Mouse (Mus musculus): Measurements from ENCODE around the gene Plin5.

The Plin5 gene

DNA sequence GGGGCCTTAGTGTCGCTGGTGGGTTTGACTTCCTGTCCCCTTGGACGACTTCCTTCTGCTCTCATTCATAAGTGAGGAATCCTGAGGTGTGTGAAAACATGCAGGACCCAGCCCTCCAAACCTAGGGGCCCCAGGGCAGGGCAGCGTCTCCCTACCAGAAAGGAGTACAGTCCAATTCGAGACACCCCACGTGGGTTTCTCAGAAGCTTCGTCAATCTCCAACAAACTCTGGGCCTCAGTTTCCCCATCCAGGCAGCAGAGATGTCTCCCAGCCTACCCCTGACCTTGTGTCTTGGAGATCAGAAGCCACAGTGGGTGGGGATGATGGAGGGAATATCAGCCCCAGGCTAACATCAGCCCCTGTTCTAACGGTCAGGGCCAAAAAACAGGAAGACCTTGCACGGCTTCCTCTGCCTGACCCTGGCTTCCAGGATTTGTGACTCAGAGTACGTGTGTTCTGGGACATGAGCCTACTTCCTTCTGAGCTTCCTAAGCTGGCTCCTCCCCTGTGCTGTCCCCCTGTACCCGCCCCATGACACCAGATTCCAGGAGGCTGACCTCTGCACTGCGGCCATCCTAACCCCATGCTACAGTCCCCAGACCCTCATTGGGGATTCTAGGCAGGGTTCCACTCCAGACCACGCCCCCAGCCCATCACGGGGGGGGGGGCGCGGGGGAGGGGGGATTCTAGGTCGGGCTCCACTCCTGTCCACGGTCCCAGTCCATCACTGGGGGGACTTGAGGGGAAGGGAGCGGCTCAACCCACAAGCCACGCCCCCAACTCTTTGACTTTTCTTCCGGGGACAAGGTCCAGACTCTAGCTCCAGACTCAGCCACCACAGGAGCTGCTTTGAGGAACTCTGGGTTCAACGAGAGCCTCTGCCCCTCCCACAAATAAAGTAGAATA lies 16.3 kb upstream of the Plin5 start:
- no peak for DNase-seq (ENCODE audit: low spot score)

DNA sequence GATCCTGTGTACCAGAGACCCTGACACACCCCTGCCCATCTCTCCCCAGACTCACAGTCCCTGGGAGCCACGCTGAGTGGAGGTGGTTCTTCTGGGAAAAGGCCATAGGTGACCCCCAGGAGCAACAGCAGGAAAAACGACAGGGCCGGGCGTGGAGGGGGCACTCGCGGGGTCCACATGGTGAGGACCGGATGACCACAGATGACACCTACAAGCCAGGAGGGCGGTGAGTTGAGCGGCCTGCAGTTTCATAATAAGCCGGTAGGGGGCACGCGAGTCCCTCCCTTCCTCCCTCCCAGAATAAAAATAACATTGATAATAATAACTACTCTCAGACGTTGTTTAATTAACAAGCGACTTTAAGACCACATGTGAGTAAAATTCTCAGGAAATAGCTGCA lies 15.3 kb upstream of the Plin5 start:
- DNase-seq (ENCODE audit: low spot score): peak; percentile 62

DNA sequence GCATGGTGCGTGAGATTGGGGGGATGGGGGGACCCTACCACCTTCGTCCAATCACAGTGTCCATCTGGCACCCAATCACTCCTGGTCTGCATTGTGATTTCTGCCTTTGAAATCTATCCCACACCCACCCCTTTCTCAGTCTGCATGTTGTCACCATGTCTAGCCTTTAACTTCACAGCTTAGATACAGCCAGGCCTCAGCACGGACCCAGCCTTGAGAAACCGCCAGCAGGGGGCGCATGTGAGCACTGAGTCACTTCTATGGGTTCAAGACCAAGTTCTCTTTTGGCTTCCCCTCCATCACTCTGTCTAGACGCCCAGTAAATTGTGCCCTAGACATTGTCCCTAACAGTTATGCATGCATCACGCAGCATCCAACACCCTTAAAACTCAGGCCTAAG lies 14.4 kb upstream of the Plin5 start:
- peak; percentile 64 for DNase-seq (ENCODE audit: low spot score)

DNA sequence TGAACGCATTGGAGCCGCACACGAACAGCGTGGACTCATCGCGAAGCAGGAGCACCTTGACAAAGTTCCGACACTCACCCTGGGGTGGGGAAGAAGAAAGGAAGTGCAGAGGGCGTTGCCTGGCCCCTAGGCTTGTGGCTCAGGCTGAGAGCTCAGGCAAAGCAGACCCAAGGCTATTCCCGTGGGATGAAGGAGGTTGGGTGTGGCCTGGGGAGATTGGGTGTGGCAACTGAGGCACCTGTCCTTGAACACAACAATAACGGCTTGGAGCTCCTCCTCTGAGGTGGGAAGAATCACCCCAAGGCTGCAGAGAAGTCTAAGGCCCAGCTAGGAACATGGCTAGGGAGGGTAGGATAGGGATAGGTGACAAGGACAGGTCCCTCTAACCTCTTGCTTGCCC lies 13.7 kb upstream of the Plin5 start:
- no peak for DNase-seq (ENCODE audit: low spot score)

DNA sequence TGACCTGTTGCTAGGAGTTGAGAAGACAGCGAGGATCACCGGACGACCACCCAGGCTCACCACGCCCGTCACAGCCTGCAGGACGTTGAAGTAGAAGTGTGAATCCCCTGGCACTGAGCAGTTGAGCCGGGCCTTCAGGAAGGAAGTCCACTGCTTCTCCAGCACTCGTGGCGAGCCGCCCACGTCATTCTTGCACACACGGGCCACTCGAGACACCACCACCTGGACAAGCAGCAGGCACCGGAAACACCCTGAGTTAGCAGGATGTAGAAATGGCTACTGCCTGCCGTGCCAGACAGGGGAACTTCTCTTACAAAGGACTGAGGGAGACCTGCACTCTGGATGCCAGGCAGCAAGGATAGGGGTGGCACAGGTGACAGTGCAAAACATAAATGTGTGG lies 10.8 kb upstream of the Plin5 start:
- DNase-seq (ENCODE audit: low spot score): no peak

DNA sequence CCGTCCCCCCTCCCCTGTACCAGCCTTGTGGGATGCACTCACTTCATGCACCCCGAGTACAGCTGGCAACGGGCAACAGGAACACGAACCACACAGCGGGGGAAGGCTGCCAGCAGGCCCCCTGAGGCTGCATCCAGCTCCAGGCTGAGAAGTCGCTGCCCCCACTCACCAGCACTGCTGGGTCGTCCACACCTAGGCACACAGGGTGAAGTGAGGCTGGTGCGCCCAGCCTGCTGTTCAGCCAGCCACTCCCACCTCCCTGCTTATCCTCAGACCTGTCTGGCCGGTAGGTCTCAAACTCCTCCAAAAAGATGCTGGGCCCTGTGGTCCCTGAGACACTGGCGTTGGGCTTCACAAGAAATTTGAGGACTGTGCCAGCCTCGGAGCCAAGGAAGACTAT lies 8.8 kb upstream of the Plin5 start:
- DNase-seq (ENCODE audit: low spot score): no peak

DNA sequence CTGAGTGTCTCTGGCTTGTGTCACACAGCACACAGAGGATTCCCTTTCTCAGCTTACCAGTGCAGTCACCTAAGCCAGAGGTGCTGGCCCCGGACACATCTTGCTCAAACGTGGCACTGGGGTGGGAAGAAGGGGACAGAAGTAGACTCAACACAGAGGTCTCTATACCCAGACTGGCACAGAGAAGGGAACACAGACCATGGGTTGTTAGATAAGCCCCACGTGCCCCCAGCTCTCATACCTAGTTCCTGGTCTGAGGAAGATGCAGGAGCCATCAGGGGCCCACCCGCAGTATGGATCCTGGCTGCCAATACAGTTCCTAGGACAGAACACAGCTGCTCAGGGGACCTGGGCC lies 7.9 kb upstream of the Plin5 start:
- DNase-seq (ENCODE audit: low spot score): no peak

DNA sequence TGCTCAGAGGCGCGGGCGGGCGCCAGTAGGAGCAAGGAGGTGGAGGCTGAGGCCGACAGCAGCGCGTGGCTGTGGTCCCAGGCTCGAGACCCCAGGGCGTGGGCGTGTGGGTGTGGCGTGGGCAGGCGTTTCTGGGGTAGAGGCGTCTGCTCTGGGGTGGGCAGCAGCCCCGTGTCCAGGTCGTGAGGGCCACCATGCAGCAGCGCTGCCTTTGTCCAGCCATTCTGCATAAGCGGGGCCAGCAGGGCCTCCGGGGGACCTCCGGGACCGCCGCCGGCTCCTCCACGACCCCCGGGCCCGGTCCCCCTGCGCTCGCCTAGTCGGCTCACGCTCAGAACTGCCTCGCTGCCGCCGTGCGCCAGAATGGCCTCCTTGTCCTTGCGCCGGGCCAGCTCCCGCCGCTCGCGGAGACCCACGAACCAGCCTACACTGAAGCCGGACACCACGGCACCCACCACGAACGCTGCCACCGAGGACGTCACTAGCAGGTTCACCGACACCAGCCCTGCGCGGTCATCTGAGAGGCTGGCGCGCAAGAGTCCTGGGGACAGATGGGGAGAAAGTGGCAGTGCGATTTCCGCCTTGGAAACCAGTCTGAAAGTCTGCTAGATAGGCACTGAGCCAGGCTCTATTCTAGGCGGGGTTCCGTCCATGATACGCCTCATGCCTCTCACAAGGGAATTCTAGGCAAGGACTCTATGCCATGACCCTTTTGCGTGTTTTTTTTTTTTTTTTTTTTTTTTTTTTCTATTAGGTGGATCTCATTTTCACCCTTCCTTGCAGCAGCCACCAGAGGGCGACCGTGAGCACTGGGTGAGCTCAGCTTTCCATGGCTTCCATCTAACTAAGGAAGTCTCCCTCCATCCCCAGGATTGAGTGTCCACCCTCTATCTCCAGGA lies 7.2 kb upstream of the Plin5 start:
- DNase-seq (ENCODE audit: low spot score): peak; percentile 21

DNA sequence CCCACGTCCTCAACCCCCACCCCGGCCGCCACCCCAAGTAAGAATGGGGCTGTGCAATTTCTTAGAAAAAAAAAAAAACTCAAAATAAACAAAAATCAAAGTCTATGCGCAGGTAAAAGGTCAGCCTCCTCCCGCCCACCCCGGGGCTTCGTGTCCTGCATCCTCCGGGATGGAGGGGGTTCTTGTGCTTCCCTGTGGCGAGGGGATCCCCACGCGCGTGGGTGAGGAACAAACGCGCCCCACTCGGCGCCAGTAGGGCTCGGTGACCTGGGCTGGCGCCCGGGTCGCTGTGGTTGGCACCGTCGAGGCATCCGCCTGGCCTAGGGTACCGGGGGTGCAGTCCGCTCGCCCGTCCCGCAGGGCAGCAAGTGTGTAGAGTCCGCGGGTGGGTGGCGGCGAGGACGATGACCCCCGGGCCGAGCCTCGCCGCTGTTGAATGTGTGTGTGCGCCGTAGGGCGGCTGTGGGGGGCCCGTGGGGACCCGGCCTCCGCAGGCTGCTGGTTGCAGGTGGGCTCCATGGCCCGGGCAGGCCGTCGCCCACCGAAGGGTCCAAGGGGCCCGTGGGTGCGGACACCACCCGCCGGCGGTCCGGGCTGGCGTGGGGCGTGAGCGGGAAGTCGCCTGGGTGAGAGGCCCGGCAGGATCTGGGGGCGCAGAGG lies 6.4 kb upstream of the Plin5 start:
- DNase-seq (ENCODE audit: low spot score): no peak

DNA sequence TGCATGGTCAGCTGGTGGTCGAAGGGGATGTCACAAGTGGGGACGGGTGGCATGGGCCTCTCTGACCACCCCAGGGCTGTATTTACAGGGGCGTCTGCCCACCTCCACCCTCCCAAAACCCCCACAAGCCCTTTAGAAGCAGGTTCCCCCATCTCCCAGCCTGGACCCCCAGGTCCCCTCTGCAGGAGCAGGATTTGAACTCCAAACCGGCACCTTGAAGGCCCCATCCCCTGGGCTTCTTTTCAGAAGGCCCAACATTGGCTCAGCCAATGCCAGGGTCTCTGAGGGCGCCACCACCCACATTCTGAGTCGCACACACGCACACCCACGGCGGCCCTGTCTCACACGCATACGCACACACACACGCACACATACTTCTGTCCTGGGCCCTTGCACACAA lies 5.8 kb upstream of the Plin5 start:
- DNase-seq (ENCODE audit: low spot score): no peak

DNA sequence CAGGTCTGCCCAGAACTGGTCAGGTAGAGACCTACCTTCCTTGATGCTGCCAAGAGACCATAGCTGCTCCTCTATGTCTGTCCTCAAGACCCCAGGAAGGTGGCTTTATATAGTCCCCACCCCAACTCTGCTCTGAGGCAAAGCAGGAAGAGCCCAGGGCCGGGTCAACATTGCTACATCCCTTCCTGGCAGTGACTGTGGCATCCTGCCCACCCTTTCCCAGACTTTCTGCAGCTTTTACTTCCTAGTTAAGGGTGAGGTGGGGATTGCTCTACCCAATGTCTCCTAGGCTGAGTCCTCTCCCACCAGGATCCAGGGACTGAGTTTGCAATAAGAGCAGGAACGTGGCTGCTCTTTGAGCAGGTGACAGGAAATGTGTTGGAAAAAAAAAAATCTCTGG lies 4.4 kb upstream of the Plin5 start, which contains the start of gene Lrg1:
TSS of gene Lrg1 (minus strand) at position 176 of the 400 bp plus-strand sequence.
- no peak for DNase-seq (ENCODE audit: low spot score)

DNA sequence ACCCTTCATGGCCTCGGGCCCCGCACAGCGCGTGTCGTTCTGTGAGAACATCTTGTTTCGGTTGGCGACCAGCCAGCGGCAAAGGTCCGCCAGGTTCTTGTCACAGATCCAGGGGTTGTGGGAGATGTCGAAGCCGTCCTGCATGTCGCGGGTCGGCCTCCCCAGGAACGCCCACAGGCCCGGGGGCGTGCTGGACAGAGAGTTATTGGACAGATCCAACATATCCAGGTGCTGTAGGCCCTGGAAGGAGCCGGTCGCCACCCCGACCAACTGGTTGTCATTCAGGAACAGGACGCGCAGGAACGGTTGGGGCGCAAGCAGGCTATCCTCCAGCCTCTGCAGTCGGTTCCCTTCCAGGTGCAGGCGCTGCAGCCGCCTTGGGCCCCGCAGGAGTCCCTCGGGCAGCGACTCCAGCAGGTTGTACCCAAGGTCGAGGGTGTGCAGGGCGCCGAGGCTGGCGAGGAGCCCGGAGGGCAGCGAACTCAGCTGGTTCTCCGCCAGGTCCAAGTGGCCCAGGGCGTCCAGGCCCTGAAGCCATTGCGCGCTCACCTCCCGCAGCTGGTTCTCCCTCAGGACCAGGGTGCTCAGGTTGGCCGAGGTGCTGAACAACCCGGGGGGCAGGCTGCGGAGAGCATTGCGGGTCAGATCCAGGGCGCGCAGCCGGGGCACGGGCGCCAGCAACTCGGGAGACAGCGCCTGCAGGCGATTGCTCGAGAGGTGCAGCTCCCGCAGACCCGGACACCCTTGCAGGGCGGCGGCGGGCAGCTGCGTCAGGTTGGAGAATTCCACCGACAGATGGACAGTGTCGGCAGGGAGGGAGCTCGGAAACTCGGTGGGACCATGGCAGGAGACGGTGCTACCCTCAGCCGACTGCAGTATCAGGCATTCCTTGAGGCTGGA lies 2.8 kb upstream of the Plin5 start:
- DNase-seq (ENCODE audit: low spot score): no peak

DNA sequence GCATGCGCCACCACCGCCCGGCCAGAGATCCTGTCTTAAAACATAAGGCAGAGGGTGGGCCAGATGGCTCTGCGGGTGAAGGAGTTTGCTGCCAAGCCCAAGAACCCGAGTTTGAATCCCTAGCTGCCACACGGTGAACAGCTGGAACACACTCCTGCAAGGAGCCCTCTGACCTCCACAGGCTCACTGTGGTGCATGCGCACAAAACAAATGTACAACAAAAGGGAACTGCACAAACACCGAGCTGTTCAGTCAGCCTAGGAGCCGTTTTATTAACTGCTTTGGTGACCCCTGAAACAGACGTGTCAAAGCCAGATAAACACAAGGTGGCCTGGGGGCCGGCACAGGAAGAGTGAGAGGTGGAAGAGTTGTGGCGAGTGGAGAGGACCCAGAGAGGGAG lies 2.0 kb upstream of the Plin5 start:
- DNase-seq (ENCODE audit: low spot score): no peak

DNA sequence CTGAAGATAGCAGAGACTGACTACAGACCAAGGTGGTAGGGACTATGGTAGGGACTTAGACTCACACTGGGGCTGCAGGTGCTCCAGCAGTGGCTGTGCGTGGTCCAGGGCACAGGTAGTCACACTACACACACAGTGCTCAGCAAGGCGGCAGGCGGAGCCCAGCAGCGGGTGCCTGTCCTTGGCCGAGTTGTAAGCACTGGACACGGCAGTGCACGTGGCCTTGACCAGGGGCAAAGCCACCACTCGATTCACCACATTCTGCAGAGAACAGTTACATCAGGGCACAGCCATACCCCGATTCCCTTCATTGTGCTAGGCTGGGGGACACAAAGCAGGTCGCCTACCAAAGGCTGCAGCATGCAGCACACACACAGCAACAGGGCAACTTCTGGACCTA lies 1.2 kb downstream of the Plin5 start:
- DNase-seq (ENCODE audit: low spot score): no peak

DNA sequence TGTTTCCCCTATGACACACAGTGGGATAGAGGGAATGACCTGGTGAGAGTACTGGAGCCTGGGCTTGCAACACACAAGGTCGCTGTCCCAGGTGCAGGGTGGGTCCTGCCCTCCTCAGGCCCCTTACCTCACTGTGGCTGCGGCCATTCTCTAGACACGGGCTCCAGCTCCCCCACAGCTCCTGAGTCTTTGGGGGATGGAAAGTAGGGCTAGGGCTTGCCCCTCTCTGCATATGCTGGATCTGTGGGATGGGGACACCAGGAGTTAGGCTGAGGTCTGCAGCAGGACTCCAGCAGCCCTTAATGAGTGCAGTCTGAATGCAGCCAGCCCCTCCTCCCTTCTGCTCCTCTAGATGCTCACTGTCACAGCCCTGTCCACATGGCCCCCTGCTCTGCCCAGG lies 4.7 kb downstream of the Plin5 start:
- no peak for DNase-seq (ENCODE audit: low spot score)

DNA sequence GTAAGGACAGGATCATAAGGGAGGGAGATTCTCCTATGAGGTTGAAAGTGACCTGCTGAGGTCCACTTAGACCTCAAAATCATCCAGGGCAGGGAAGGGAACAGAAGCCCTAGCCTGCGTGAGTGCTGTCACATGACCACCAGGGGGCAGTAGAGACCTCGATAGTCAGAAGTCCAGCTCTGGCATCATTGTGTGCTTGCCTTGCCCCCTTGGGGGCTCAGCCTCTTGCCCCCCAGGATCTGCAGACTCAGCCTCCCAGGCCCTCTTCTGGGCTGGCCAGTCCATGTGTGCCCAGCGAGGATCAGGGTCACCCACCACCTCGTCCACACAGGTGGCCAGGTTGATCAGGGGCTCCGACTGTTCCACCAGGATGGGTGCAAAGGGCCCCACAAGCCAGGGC lies 5.5 kb downstream of the Plin5 start:
- DNase-seq (ENCODE audit: low spot score): peak; percentile 53

DNA sequence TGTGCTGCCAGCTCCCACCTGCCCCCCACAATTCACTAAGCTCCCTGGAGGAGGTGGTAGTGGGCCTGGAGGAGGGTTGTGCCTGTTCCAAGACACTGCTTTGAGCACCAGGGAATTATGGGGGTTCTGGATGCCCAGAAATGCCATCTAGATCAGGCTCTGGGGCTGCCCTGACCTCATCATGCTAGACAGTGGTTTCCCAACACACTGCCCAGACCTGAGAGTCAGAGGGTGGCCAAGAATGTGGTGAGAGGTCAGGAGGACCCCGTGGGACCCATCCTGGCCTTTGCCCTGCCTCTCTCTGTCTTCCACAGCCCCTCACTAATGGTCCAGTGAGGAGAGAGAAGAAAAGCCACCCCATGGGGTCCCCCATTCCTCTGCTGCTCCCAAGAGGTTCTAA lies 6.4 kb downstream of the Plin5 start:
- no peak for DNase-seq (ENCODE audit: low spot score)

DNA sequence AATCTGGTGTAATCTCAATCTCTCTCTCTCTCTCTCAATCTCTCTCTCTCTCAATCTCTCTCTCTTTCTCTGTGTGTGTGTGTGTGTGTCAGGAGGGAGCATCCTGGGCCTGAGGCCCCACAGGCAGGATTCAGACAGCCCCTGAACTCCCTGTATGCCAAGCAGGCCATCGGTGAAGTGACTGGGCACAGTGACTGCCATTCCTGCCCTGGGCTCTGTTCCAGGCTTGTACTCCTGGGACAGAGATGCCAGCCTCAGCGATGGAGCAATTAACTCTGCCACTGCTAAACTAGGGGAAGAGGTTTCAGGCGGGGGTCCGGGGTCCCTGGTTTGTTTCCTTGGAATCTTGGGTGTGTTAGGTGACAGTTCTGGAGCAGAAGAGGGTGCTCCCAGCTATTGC lies 6.8 kb downstream of the Plin5 start:
- no peak for DNase-seq (ENCODE audit: low spot score)

DNA sequence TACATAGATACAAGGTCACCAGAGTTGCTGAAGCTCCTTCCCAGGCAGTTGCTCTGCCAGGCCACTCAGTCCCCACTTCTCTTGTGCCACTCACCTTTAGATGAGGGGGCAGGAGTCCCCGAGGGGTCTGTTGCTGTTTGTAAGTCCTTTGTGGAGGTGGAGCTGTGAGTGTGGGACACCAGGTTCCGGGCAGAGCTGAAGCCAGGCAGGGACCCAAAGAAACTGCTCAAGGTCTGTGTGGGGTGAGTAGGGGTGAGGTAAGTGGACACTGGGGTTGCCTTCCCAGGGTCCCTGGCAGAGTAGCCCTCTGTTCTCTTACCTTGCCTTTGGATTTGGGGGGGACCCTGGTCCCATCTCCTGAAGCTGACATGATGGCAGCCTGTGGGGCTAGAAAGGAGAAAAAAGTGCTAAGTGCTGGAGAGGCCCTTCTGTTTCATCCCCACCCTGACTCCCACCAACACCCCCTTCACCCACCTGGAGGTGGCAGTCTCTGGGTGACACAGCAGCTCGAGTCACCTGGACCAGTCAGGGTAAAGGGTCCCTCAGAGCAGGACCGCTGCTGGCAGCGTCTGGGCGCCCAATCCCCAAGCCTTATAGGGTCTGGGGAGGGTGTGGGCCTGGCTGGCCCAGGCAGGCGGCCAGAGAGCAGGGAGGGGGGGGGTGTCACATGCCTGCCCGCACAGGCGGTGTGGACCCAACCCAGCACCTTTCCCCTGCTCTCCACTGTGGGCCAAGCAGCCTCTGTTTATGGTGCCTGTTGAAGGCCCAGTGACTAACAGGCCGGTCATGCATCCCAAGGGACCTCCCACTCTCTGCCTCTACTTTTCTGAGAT lies 8.0 kb downstream of the Plin5 start, which contains the start of gene Plin4:
TSS of gene Plin4 (minus strand) at position 585 of the 833 bp plus-strand sequence.
- no peak for DNase-seq (ENCODE audit: low spot score)

DNA sequence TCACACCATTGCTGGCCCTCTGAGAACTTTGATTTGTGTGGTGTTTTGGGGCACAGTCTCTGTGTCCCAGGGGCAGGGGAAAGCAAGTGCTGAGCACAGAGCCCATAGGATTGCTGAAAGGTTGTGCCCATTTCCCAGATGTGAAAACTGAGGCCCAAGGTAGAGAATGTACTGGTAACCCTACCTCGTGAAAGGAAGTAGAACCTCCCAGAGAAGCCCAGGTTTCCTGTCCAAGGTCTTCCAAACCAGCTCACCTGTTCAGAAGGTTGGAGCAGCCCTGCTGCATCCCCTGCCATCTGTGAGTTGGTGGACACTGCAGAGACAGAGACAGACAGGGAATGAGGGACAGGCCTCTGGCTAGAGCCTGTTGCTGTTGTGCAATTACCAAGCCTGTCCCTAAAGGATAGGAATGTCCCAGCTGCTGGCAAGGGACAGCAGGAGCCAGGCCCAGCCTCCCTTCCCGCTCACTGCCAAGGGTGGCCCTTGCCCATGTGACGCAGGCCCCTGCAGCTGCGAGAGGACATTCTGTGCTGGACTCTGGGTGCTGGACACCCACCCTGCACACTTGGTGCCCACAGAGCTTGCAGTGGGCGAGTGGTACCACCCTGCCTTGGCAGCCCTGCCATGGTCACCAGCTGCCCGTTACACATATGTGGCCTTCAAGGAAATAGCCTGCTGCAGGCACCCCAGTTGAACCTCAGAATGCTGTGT lies 8.9 kb downstream of the Plin5 start:
- DNase-seq (ENCODE audit: low spot score): no peak

Data from spleen, adult 12 weeks (tissue).